Mouse (Mus musculus): ENCODE data around the gene Oprd1.
A peak's percentile ranks its signal among the peaks of the same experiment; 100 is the strongest.

The Oprd1 gene

GRCm38 (mm10) chr4:132078296-132078714 is 66.0 kb downstream of the Oprd1 start:
- DNase-seq: no peak

GRCm38 (mm10) chr4:132077445-132077844 is 66.8 kb downstream of the Oprd1 start:
- no peak for DNase-seq

GRCm38 (mm10) chr4:132076480-132077405 is 67.5 kb downstream of the Oprd1 start:
- no peak for DNase-seq

GRCm38 (mm10) chr4:132075796-132076195 is 68.5 kb downstream of the Oprd1 start:
- DNase-seq: no peak

- peak; percentile 100 for DNase-seq
Observed at GRCm38 (mm10) chr4:132074933-132075769, 69.1 kb downstream of the Oprd1 start, which contains the start of gene Epb41. Epb41 (minus strand) TSS chr4:132075321.

- peak; percentile 42 to 69 for DNase-seq
Observed at GRCm38 (mm10) chr4:132074077-132074932, 70.0 kb downstream of the Oprd1 start, which contains the start of gene Gm10300. Gm10300 (plus strand) TSS chr4:132074697.

GRCm38 (mm10) chr4:132072946-132073345 is 71.3 kb downstream of the Oprd1 start:
- peak; percentile 61 to 64 for DNase-seq

GRCm38 (mm10) chr4:132072156-132072555 is 72.1 kb downstream of the Oprd1 start:
- DNase-seq: no peak

GRCm38 (mm10) chr4:132071674-132072073 is 72.6 kb downstream of the Oprd1 start:
- no peak for DNase-seq

- DNase-seq: peak in 1 of 2 experiments; percentile 80
Observed at GRCm38 (mm10) chr4:132067938-132068235, 76.4 kb downstream of the Oprd1 start.

- peak; percentile 74 to 78 for DNase-seq
Observed at GRCm38 (mm10) chr4:132067112-132067937, 77.0 kb downstream of the Oprd1 start.

- peak; percentile 72 to 81 for DNase-seq
Observed at GRCm38 (mm10) chr4:132066101-132066773, 78.0 kb downstream of the Oprd1 start.

GRCm38 (mm10) chr4:132065578-132065977 is 78.7 kb downstream of the Oprd1 start:
- no peak for DNase-seq

- no peak for DNase-seq
Observed at GRCm38 (mm10) chr4:132064550-132064949, 79.7 kb downstream of the Oprd1 start.

- no peak for DNase-seq
Observed at GRCm38 (mm10) chr4:132062934-132063884, 81.1 kb downstream of the Oprd1 start.

GRCm38 (mm10) chr4:132062289-132062688 is 82.0 kb downstream of the Oprd1 start:
- DNase-seq: no peak
